Mouse (Mus musculus) E14TG2a.4 (cell line): Measurements from ENCODE around the gene Snw1.
A peak's percentile ranks its signal among the peaks of the same experiment; 100 is the strongest.

Source experiments
- H3K27me3 ChIP-seq: 2 replicates; pipeline ENCODE4 v1.6.1; 2014; ENCODE audit warnings: low read length, control low read depth; ENCODE audit not compliant: insufficient read depth
- H3K36me3 ChIP-seq: 2 replicates; pipeline ENCODE4 v1.6.1; 2014; ENCODE audit warnings: low read length, control low read depth; ENCODE audit not compliant: insufficient read depth
- H3K4me1 ChIP-seq: replicated peaks from 2 replicates; pipeline ENCODE4 v1.6.1; 2014; ENCODE audit warnings: low read depth, low read length, control low read depth
- H3K4me3 ChIP-seq: replicated peaks from 2 replicates; pipeline ENCODE4 v1.5.1; 2014; ENCODE audit warnings: mild to moderate bottlenecking, low read length
- H3K9me3 ChIP-seq: 2 replicates; pipeline ENCODE4 v1.6.1; 2014; ENCODE audit warnings: low read length, control low read depth
- CTCF ChIP-seq: conservative IDR thresholded peaks from 2 replicates; pipeline ENCODE4 v1.5.1; 2014; ENCODE audit warnings: low read length
- NANOG ChIP-seq: IDR thresholded peaks from 2 replicates; pipeline ENCODE4 v1.6.1; 2014; ENCODE audit warnings: borderline replicate concordance, low read length, mixed read lengths
- POU5F1 ChIP-seq: IDR thresholded peaks from 2 replicates; pipeline ENCODE4 v1.6.1; 2014; ENCODE audit warnings: low read length, borderline replicate concordance

Gene Snw1

DNA sequence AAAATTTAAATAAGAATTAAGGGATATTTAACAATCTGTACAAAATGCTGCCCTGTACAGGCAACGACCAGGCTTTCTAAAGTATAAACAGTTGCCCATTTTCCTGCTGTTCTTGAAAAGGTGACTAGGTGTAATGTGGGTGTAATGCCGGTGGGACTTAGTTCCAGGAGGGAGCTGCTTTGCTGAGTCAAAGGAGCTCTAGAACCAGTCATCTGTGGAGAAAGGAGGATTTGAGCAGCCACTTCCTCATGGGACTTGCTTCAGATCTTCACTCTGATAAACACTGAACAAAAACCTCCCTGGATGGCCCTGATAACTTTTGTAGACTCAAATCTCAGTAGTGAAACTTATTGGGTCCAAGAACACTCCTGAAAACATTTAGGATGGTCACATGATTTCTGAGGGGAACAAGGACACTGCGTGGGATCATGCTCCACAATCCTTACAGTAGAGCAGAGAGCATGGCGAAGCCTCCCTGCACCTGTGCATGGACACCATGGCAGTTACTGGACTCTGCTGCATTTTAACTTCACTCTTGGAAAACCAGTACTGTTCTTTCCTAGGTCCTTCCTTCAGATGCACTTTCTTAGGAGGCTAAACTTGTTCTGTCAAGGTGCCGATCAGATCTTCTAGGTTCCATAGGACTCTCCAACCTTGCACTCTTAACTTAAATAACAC lies 45.6 kb downstream of the Snw1 start:
- H3K4me3 ChIP-seq = no peak overlapping the region
- H3K27me3 ChIP-seq = no peaks in the 10 kb centered on the region
- H3K36me3 ChIP-seq = peaks cover 95% of the 10 kb centered on the region
- no peaks in the 10 kb centered on the region for H3K9me3 ChIP-seq
- H3K4me1 ChIP-seq = peaks cover 62% of the 10 kb centered on the region
- TF ChIP-seq CTCF = no peak
- TF ChIP-seq NANOG = no peak
- TF ChIP-seq POU5F1 = no peak

GRCm38 (mm10) chr12:87424516-87424915 lies 47.6 kb downstream of the Snw1 start:
- H3K4me3 ChIP-seq = no peak overlapping the region
- peaks cover 76% of the 10 kb centered on the region for H3K36me3 ChIP-seq
- H3K4me1 ChIP-seq = peaks cover 59% of the 10 kb centered on the region
- no peaks in the 10 kb centered on the region for H3K27me3 ChIP-seq
- H3K9me3 ChIP-seq = no peaks in the 10 kb centered on the region
- TF ChIP-seq NANOG = no peak
- TF ChIP-seq CTCF = no peak
- no peak for TF ChIP-seq POU5F1

DNA sequence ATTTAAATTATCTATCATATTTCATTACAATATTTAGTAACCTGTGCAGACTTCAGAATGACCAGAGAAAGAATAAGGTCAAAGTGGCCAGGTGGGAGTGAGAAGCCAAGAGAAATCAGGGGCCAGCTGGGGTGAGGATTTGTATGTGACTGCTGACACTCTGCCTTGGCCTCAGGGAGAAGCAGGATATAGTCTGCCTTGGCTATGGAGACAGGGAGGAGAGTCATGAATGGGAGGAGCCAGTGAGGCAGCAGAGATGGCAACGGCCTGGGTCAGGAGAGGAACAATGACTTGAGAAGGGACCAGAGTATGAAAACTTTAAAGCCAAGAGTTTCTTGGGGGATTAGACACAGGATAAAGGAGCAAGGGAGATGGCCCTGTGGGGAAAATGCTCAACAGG lies 48.4 kb downstream of the Snw1 start:
- Histone ChIP-seq H3K4me3 (no peak overlapping the region), H3K9me3 (no peaks in the 10 kb centered on the region), H3K27me3 (no peaks in the 10 kb centered on the region), H3K4me1 (peaks cover 51% of the 10 kb centered on the region), H3K36me3 (peaks cover 67% of the 10 kb centered on the region)
- TF ChIP-seq POU5F1 (no peak), NANOG (no peak), CTCF (no peak)

DNA sequence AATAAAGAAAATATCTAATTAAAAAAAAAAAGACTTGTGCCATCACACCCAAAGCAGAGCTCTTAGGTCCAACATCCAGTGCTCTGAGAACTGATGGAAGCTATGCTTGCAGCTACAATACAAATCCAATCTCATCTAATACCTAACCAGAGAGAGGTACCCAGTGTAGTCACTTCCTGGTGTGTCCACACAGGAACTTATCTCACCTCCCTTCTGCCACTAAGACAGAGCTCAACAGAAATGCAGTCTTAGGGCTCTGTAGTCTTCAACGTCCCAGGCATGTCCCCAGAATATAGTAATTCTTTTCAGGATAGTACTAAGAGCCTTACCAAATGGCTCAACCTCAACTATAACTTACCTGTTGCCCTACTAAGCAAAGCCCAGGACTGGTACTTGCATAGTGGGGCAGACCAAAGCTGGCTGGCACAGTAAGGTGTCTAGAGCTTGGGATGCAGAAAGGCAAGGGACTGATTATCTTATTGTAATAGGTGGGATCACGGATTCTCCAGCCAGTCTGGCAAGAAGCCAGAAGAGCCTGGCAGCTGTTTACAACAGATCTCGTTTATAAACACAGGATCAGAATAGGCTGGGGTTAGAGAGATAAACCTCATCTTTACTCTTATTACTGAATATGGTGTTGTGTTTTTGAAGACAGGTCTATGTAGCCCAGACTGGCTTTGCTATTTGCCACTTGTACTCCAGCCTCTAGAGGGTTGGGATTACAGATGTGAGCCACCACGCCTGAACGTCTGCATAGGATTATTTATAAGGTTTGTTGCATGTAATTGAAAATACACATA lies 50.2 kb downstream of the Snw1 start:
- Histone ChIP-seq H3K27me3 (no peaks in the 10 kb centered on the region), H3K4me3 (no peak overlapping the region), H3K36me3 (peaks cover 49% of the 10 kb centered on the region), H3K9me3 (peaks cover 7% of the 10 kb centered on the region), H3K4me1 (peaks cover 38% of the 10 kb centered on the region)
- TF ChIP-seq CTCF (no peak), NANOG (no peak), POU5F1 (no peak)

DNA sequence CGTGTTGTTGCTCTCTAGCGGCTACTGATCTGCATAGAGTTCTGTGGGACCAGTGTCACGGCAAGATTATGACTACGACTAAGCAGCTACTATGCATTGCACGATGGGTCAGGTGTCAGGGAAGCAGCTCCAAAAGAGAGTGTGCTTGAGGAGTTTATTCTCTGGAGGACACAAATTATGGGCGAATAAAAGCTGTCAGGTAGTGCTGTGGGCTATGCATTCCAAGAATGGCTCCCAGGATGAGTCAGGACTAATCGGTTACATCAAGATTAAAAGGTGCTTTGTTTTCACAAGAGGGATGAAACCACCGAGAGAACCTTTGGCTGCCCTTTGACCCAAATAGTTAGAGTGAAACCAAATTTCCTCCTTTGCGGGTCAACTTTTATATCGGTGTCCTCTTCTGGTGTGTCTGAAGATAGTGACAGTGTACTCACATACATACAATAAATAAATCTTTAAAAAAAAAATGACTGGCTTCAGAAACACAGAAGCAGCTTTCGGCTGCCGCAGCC lies 52.0 kb downstream of the Snw1 start:
- no peak for TF ChIP-seq POU5F1
- TF ChIP-seq CTCF = no peak
- no peak for TF ChIP-seq NANOG

DNA sequence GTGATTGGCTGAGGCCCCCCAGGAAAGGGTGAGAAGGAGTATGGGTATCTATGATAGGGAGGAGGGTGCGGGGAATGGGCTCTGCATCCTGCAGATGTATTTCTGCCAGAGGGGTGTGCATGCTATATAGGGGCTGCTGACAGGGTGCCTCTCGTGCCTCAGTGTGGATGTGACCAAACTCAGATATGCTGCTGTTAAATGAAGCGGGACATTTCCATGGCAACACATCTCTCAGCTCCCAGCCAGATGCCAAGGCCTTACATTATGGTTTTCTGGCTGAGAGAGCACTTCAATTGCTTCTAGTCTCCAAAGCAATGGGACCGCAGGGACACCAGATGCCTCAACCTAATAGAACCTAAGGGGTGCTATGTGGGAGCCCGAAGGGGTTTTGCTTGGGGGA lies 53.2 kb downstream of the Snw1 start:
- Histone ChIP-seq H3K27me3 (peaks cover 8% of the 10 kb centered on the region; the same call in 1 of the 2 replicates), H3K36me3 (peaks cover 23% of the 10 kb centered on the region), H3K4me1 (peaks cover 28% of the 10 kb centered on the region), H3K9me3 (peaks cover 7% of the 10 kb centered on the region), H3K4me3 (no peak overlapping the region)
- TF ChIP-seq POU5F1 = no peak
- TF ChIP-seq NANOG = no peak
- TF ChIP-seq CTCF = no peak

More for the DNA sequence above, 52.0 kb downstream of the Snw1 start:
- Histone ChIP-seq H3K4me1 (peaks cover 30% of the 10 kb centered on the region), H3K27me3 (peaks cover 8% of the 10 kb centered on the region; the same call in 1 of the 2 replicates), H3K9me3 (peaks cover 7% of the 10 kb centered on the region), H3K4me3 (no peak overlapping the region), H3K36me3 (peaks cover 33% of the 10 kb centered on the region)

DNA sequence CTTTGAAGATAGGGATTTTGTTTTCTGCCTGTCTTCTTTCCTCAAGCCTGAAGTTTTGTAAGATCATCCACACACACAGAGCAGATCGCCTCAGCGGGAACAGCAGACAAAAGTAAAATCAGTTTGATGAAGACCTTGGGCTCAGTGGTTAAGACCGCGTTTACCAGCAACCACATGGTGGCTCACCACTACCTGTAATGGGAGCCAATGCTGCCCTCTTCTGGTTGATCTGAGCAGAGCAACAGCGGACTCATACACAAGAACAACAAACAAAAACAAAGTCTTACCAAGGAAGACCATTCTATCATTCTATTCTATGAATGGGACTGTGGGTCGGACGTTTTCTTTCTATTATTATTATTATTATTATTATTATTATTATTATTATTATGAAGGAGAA lies 55.4 kb downstream of the Snw1 start:
- H3K4me1 ChIP-seq = peaks cover 37% of the 10 kb centered on the region
- TF ChIP-seq CTCF = peak; percentile 70
- TF ChIP-seq POU5F1 = no peak
- H3K9me3 ChIP-seq = peaks cover 7% of the 10 kb centered on the region
- H3K36me3 ChIP-seq = 0 out of 2 replicates have a peak, but pooled peaks cover under 1% of the 10 kb centered on the region
- H3K4me3 ChIP-seq = no peak overlapping the region
- H3K27me3 ChIP-seq = peaks cover 8% of the 10 kb centered on the region; the same call in 1 of the 2 replicates

DNA sequence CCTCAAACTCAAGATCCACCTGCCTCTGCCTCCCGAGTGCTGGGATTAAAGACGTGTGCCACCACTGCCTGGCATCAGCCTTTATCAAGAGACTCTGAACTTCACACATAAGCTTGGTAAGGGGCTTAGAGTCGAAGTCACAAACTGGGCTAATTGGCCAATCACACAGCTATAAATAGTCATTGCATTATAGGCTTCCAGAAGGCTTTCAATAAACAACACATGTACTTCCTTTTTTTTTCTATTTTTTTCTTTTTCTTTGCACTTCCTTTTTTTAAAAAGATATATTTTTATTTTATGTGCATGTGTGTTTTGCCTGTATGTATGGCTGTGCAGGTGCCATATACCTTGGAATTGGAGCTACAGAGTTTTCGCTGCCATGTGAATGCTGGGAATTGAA lies 56.7 kb downstream of the Snw1 start:
- no peak for TF ChIP-seq NANOG
- TF ChIP-seq CTCF = no peak
- TF ChIP-seq POU5F1 = no peak
- peaks cover 7% of the 10 kb centered on the region for H3K9me3 ChIP-seq
- no peak overlapping the region for H3K4me3 ChIP-seq

More for the DNA sequence above, 56.7 kb downstream of the Snw1 start:
- Histone ChIP-seq H3K4me1 (peaks cover 50% of the 10 kb centered on the region), H3K27me3 (peaks cover 8% of the 10 kb centered on the region; the same call in 1 of the 2 replicates), H3K36me3 (no peaks in the 10 kb centered on the region)
